Mouse (Mus musculus): ENCODE results near the gene Prdm10. TPM values are rescaled to one million over a fixed set of nuclear protein-coding genes. Genes with fewer than 3 reads are reported as not detected.

Gene Prdm10
- polyA plus RNA-seq, 1 experiment from 2014 or later, result 7.0 TPM

GRCm38 (mm10) chr9:31279885-31280365, 413 bp upstream of the Prdm10 start:
- ATAC-seq, result peak; percentile 92
- H3K27me3 ChIP-seq (replicated peaks; ENCODE audit: control insufficient read depth, insufficient read depth, low read length), result no peaks in the 10 kb centered on the region
- H3K36me3 ChIP-seq (ENCODE audit: control insufficient read depth, insufficient read depth, low read length), result no peaks in the 10 kb centered on the region
- no peaks in the 10 kb centered on the region for H3K9me3 ChIP-seq (ENCODE audit: control insufficient read depth, low read length)
- H3K4me1 ChIP-seq (ENCODE audit: control insufficient read depth, insufficient read depth, low read depth, low read length), result peaks cover 18% of the 10 kb centered on the region
- 0% methylated on average over 25 of the region's 25 CpGs for WGBS
- H3K9ac ChIP-seq (ENCODE audit: low read depth, low read length), result peak overlapping the region; percentile 94
- H3K4me2 ChIP-seq (ENCODE audit: low read length), result peak overlapping the region; percentile 89
- peak overlapping the region; percentile 63 for H3K4me3 ChIP-seq (ENCODE audit: low read length)
- peak overlapping the region; percentile 100 for H3K27ac ChIP-seq (ENCODE audit: low read depth, low read length)

GRCm38 (mm10) chr9:31281011-31281662, 799 bp downstream of the Prdm10 start:
- H3K27ac ChIP-seq (ENCODE audit: low read depth, low read length), result peak overlapping the region; percentile 100
- H3K27me3 ChIP-seq (replicated peaks; ENCODE audit: control insufficient read depth, insufficient read depth, low read length), result no peaks in the 10 kb centered on the region
- H3K4me1 ChIP-seq (ENCODE audit: control insufficient read depth, insufficient read depth, low read depth, low read length), result peaks cover 18% of the 10 kb centered on the region
- H3K36me3 ChIP-seq (ENCODE audit: control insufficient read depth, insufficient read depth, low read length), result no peaks in the 10 kb centered on the region
- H3K4me3 ChIP-seq (ENCODE audit: low read length), result peak overlapping the region; percentile 63
- peak; percentile 66 for ATAC-seq
- H3K4me2 ChIP-seq (ENCODE audit: low read length), result peak overlapping the region; percentile 74
- H3K9me3 ChIP-seq (ENCODE audit: control insufficient read depth, low read length), result no peaks in the 10 kb centered on the region
- H3K9ac ChIP-seq (ENCODE audit: low read depth, low read length), result peak overlapping the region; percentile 94
- WGBS, result 1% methylated on average over 27 of the region's 63 CpGs

- WGBS, result 2% methylated on average over 11 of the region's 11 CpGs
- H3K27me3 ChIP-seq (replicated peaks; ENCODE audit: control insufficient read depth, insufficient read depth, low read length), result no peaks in the 10 kb centered on the region
Observed at GRCm38 (mm10) chr9:31281663-31282015, 1.3 kb downstream of the Prdm10 start.

GRCm38 (mm10) chr9:31282536-31282935, 2.2 kb downstream of the Prdm10 start:
- no peak overlapping the region; the same call in 1 of the 2 replicates for H3K9ac ChIP-seq (ENCODE audit: low read depth, low read length)
- ATAC-seq, result no peak

More at GRCm38 (mm10) chr9:31281663-31282015, 1.3 kb downstream of the Prdm10 start:
- Histone ChIP-seq H3K4me3 (ENCODE audit: low read length) (peak overlapping the region; percentile 63), H3K9ac (ENCODE audit: low read depth, low read length) (peak overlapping the region; percentile 94), H3K4me1 (ENCODE audit: control insufficient read depth, insufficient read depth, low read depth, low read length) (peaks cover 18% of the 10 kb centered on the region), H3K9me3 (ENCODE audit: control insufficient read depth, low read length) (no peaks in the 10 kb centered on the region), H3K27ac (ENCODE audit: low read depth, low read length) (peak overlapping the region; percentile 100), H3K36me3 (ENCODE audit: control insufficient read depth, insufficient read depth, low read length) (no peaks in the 10 kb centered on the region), H3K4me2 (ENCODE audit: low read length) (peak overlapping the region; percentile 74)
- ATAC-seq, result no peak

GRCm38 (mm10) chr9:31283044-31283443, 2.7 kb downstream of the Prdm10 start:
- H3K4me3 ChIP-seq (ENCODE audit: low read length), result no peak overlapping the region
- no peaks in the 10 kb centered on the region for H3K36me3 ChIP-seq (ENCODE audit: control insufficient read depth, insufficient read depth, low read length)
- no peak overlapping the region for H3K9ac ChIP-seq (ENCODE audit: low read depth, low read length)
- H3K27me3 ChIP-seq (replicated peaks; ENCODE audit: control insufficient read depth, insufficient read depth, low read length), result no peaks in the 10 kb centered on the region
- H3K4me1 ChIP-seq (ENCODE audit: control insufficient read depth, insufficient read depth, low read depth, low read length), result peaks cover 18% of the 10 kb centered on the region
- no peak for ATAC-seq
- H3K4me2 ChIP-seq (ENCODE audit: low read length), result no peak overlapping the region
- H3K9me3 ChIP-seq (ENCODE audit: control insufficient read depth, low read length), result no peaks in the 10 kb centered on the region
- no peak overlapping the region for H3K27ac ChIP-seq (ENCODE audit: low read depth, low read length)
- 82% methylated on average over 4 of the region's 4 CpGs for WGBS

More at GRCm38 (mm10) chr9:31282536-31282935, 2.2 kb downstream of the Prdm10 start:
- peaks cover 18% of the 10 kb centered on the region for H3K4me1 ChIP-seq (ENCODE audit: control insufficient read depth, insufficient read depth, low read depth, low read length)
- H3K4me3 ChIP-seq (ENCODE audit: low read length), result no peak overlapping the region
- H3K27ac ChIP-seq (ENCODE audit: low read depth, low read length), result peak overlapping the region; percentile 67
- 17% methylated on average over 4 of the region's 4 CpGs for WGBS
- H3K9me3 ChIP-seq (ENCODE audit: control insufficient read depth, low read length), result no peaks in the 10 kb centered on the region
- H3K4me2 ChIP-seq (ENCODE audit: low read length), result peak overlapping the region; percentile 74
- H3K36me3 ChIP-seq (ENCODE audit: control insufficient read depth, insufficient read depth, low read length), result no peaks in the 10 kb centered on the region
- H3K27me3 ChIP-seq (replicated peaks; ENCODE audit: control insufficient read depth, insufficient read depth, low read length), result no peaks in the 10 kb centered on the region

- Histone ChIP-seq H3K27ac (ENCODE audit: low read depth, low read length) (no peak overlapping the region), H3K9ac (ENCODE audit: low read depth, low read length) (no peak overlapping the region), H3K4me1 (ENCODE audit: control insufficient read depth, insufficient read depth, low read depth, low read length) (peaks cover 18% of the 10 kb centered on the region), H3K36me3 (ENCODE audit: control insufficient read depth, insufficient read depth, low read length) (no peaks in the 10 kb centered on the region), H3K9me3 (ENCODE audit: control insufficient read depth, low read length) (no peaks in the 10 kb centered on the region), H3K4me2 (ENCODE audit: low read length) (no peak overlapping the region), H3K27me3 (replicated peaks; ENCODE audit: control insufficient read depth, insufficient read depth, low read length) (no peaks in the 10 kb centered on the region), H3K4me3 (ENCODE audit: low read length) (no peak overlapping the region)
- ATAC-seq, result no peak
- WGBS, result 88% methylated on average over 3 of the region's 3 CpGs
Observed at GRCm38 (mm10) chr9:31283911-31284310, 3.6 kb downstream of the Prdm10 start.

GRCm38 (mm10) chr9:31290201-31290862, 10.0 kb downstream of the Prdm10 start:
- 70% methylated on average over 14 of the region's 14 CpGs for WGBS
- peak overlapping the region; percentile 63 for H3K27ac ChIP-seq (ENCODE audit: low read depth, low read length)
- ATAC-seq, result peak; percentile 40; the same call in 1 of the 2 replicates

GRCm38 (mm10) chr9:31291978-31292377, 11.6 kb downstream of the Prdm10 start:
- no peak for ATAC-seq
- Histone ChIP-seq H3K4me2 (ENCODE audit: low read length) (no peak overlapping the region), H3K27me3 (replicated peaks; ENCODE audit: control insufficient read depth, insufficient read depth, low read length) (no peaks in the 10 kb centered on the region), H3K9me3 (ENCODE audit: control insufficient read depth, low read length) (no peaks in the 10 kb centered on the region), H3K36me3 (ENCODE audit: control insufficient read depth, insufficient read depth, low read length) (no peaks in the 10 kb centered on the region), H3K27ac (ENCODE audit: low read depth, low read length) (no peak overlapping the region), H3K4me3 (ENCODE audit: low read length) (no peak overlapping the region), H3K9ac (ENCODE audit: low read depth, low read length) (no peak overlapping the region), H3K4me1 (ENCODE audit: control insufficient read depth, insufficient read depth, low read depth, low read length) (peaks cover 4% of the 10 kb centered on the region; the same call in 1 of the 2 replicates)
- WGBS, result 86% methylated on average over 4 of the region's 4 CpGs

More at GRCm38 (mm10) chr9:31290201-31290862, 10.0 kb downstream of the Prdm10 start:
- Histone ChIP-seq H3K9me3 (ENCODE audit: control insufficient read depth, low read length) (no peaks in the 10 kb centered on the region), H3K27me3 (replicated peaks; ENCODE audit: control insufficient read depth, insufficient read depth, low read length) (no peaks in the 10 kb centered on the region), H3K36me3 (ENCODE audit: control insufficient read depth, insufficient read depth, low read length) (no peaks in the 10 kb centered on the region), H3K4me2 (ENCODE audit: low read length) (no peak overlapping the region), H3K4me3 (ENCODE audit: low read length) (no peak overlapping the region), H3K4me1 (ENCODE audit: control insufficient read depth, insufficient read depth, low read depth, low read length) (peaks cover 4% of the 10 kb centered on the region; the same call in 1 of the 2 replicates), H3K9ac (ENCODE audit: low read depth, low read length) (peak overlapping the region; percentile 27; the same call in 1 of the 2 replicates)

GRCm38 (mm10) chr9:31293208-31293607, 12.9 kb downstream of the Prdm10 start:
- no peaks in the 10 kb centered on the region for H3K36me3 ChIP-seq (ENCODE audit: control insufficient read depth, insufficient read depth, low read length)
- no peaks in the 10 kb centered on the region for H3K9me3 ChIP-seq (ENCODE audit: control insufficient read depth, low read length)
- H3K9ac ChIP-seq (ENCODE audit: low read depth, low read length), result no peak overlapping the region
- no peak overlapping the region for H3K4me3 ChIP-seq (ENCODE audit: low read length)
- H3K27ac ChIP-seq (ENCODE audit: low read depth, low read length), result no peak overlapping the region
- no peaks in the 10 kb centered on the region for H3K27me3 ChIP-seq (replicated peaks; ENCODE audit: control insufficient read depth, insufficient read depth, low read length)
- H3K4me1 ChIP-seq (ENCODE audit: control insufficient read depth, insufficient read depth, low read depth, low read length), result peaks cover 4% of the 10 kb centered on the region; the same call in 1 of the 2 replicates
- no peak for ATAC-seq
- H3K4me2 ChIP-seq (ENCODE audit: low read length), result no peak overlapping the region
- WGBS, result 87% methylated on average over 2 of the region's 2 CpGs

Data from hindbrain, embryonic 16.5 days (tissue).